Mouse (Mus musculus): ENCODE data around the gene Pdc.
"Not testable (repeated sequence)": the region's sequence is repeated elsewhere in the genome, so short reads cannot be mapped to it uniquely, and the experiment has no call there.

Gene Pdc

DNA sequence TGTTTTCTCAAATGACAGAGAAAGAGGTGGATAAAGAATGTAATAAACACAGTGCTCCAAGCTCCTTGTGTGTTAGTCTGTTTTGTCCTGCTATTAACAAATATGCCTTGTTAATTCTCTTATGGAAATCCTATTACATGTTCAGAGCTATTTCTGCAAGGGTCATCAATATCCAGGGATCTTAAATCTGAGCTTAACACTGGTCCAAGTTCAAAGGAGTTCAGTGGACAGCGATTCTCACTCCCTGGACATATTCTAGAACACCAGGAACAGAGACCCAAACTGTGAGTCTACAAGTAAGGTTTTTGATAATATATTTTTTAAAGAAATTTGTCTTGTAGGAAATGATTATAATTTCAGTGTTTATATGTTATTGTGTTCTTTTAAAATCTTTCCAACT, at the start of gene Pdc:
Gene Pdc, plus strand, starts transcription at position 213 of the 400 bp plus-strand sequence.
- DNase-seq (ENCODE audit: low spot score in 2 of 2) = no peak

DNA sequence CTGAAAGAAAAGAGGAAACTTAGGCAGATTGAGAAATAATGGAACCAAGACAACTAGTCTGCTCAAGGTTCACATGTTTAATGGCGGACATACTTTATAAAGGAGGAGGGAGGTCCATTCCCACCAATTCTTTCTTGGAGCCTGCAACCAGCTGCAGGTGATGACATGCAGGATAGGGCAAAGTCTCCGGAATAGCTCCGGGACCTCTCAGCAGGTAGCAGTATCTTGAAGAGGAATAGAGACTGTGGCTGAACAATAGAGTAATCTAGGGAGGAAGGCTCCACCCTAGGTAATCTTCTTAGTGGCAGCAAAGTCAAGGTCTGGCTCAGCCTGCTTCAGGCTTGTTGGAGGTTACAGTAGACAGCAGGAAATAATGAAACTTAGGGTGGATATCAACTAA, 25.2 kb upstream of the Pdc start:
- DNase-seq (ENCODE audit: low spot score in 2 of 2) = not testable (repeated sequence)

DNA sequence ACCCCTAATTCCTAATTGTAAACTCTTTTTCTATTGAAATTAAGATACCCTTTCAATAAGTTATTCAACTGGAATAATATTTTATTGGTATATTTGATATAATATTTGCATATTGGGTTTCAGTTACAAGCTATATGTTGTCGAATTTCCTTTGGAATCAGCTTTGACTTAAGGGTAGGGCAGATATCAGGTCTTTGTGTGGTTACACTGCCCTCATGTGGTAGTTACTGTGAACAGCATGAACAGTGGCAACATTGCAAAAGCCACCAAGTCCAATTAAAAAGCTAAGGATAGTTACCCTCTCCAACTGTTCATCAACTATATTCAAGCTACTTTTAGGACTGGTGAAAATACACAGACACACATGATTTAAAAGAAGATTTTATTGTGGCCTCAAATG, 11.6 kb upstream of the Pdc start:
- no peak for DNase-seq (ENCODE audit: low spot score in 2 of 2)

DNA sequence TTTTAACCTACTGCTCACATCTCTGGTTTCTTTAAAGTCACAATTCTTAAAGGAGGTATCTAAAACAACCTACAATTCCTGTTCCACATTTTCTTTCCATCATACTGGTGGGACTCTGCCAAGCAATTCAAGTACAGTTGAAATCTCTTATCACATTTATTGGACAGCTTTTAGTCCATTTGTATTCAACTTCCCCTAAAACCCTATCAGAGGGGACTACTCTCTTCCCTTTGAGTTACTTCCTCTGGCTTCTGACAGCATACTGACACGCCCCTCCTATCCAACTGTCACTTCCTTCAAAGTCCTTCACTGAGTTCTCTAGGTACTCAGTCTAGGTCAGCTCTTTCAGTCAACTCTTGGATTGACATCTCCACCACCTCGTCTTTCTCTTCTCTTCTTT, 15.9 kb downstream of the Pdc start:
- no peak for DNase-seq (ENCODE audit: low spot score in 2 of 2)

DNA sequence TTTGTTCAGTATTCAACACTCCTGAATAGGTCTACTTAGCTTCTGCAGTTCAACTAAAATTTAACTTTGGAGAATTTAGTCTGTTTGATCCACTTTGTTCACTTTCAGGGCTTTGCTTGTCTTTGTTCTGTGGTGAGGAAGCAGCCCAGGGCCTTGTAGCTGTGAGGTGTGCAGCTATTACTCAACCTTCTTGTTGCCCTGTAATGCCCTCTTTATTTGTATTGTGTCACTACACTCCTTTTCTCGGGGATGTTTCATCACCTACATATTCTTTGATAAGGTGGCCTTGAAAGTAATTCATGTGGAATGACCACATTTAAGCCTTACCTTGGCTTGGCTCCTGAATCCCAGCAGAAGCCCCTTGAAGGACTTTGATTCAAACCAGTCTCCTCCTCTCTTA, 41.6 kb downstream of the Pdc start:
- DNase-seq (ENCODE audit: low spot score in 2 of 2) = no peak

DNA sequence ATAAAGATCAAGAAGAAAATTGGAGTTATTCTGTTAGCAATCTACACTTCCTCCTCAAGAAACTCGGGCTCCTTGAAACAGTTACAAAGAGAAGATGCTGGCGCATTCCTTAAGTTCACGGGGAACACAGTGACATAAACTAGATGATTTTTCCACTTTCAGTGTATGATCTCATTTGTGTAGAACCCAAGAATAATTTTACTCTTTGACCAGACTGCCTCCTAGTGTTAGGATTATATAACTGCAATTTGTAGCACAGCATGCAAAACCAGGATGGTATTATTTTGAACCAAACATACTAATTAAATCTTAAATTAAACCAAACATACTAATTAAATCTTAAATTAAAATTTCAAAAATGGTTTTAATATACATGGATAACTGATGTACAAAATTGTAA, 53.7 kb downstream of the Pdc start:
- no peak for DNase-seq (ENCODE audit: low spot score in 2 of 2)

DNA sequence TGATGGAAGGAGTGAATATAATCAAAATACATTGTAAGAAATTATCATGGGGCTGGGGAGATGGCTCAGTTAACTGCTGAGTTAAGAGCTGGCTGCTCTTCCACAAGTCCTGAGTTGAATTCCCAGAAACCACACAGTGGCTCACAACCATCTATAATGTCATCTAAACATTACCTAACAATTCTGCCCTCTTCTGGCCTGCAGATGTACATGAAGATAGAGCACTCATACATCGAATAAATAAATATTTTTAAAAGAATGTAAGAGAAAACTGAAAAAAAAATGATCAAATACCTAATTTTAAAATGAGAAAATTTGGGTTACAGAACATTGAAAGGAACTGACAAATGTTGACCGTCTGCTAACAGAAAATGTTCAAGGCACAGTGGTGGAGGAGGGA, 55.0 kb downstream of the Pdc start:
- DNase-seq (ENCODE audit: low spot score in 2 of 2) = no peak
